8 mouse cellular contexts compared by ENCODE assay signal in genomic region chr10:81232580-81233225, GRCm38 (mm10). TPM values are rescaled to one million over a fixed set of nuclear protein-coding genes. Genes with fewer than 3 reads are reported as not detected.
DNase-seq lines count a peak whose midpoint lies in the region; ATAC-seq lines count a peak whose summit lies in the region.

TSS of gene Zfr2 (plus strand) at chr10:81233155.

- H3K4me1 ChIP-seq in hindbrain, embryonic 11.5 days (replicated peaks; ENCODE audit: control insufficient read depth, insufficient read depth, low read length), result peaks cover 3% of the 10 kb centered on the region; the same call in 1 of the 2 replicates

- peak; percentile 74 for ATAC-seq in hindbrain, embryonic 11.5 days (ENCODE audit: low FRiP score)

- peaks cover 13% of the 10 kb centered on the region for H3K27me3 ChIP-seq in hindbrain, embryonic 11.5 days (ENCODE audit: control insufficient read depth, insufficient read depth, low read length)

- H3K4me2 ChIP-seq in hindbrain, embryonic 11.5 days (replicated peaks; ENCODE audit: low read depth, low read length), result peak within 1 kb of the TSS; percentile 70

- no peaks in the 10 kb centered on the region for H3K36me3 ChIP-seq in hindbrain, embryonic 11.5 days (ENCODE audit: control insufficient read depth, insufficient read depth, low read length)

- H3K9me3 ChIP-seq in hindbrain, embryonic 11.5 days (ENCODE audit: control insufficient read depth, low read length), result no peaks in the 10 kb centered on the region

- 6% methylated on average over 29 of the region's 29 CpGs for WGBS in hindbrain, embryonic 11.5 days

- peak within 1 kb of the TSS; percentile 75 for H3K9ac ChIP-seq in hindbrain, embryonic 11.5 days (ENCODE audit: low read depth, low read length)

- H3K4me3 ChIP-seq in hindbrain, embryonic 11.5 days (ENCODE audit: low read depth, low read length), result peak within 1 kb of the TSS; percentile 77

- DNase-seq in Muller cell, postnatal 12 days (ENCODE audit: inconsistent ontology term), result peak; percentile 95
- DNase-seq in cerebellum, adult 9-11 months, result peak; percentile 96
- peak; percentile 91 to 97 for DNase-seq in frontal cortex, adult 2 months (ENCODE audit: extremely low spot score in 1 of 2, low spot score in 1 of 2)
- DNase-seq in hindbrain, embryonic 11.5 days (ENCODE audit: low spot score), result peak; percentile 86
- peak; percentile 90 to 95 for DNase-seq in layer of hippocampus, postnatal 10 days (ENCODE audit: low spot score in 2 of 2)
- peak; percentile 95 for DNase-seq in lung, postnatal 10 days
- DNase-seq in ovary, postnatal 36 days (ENCODE audit: low spot score), result peak; percentile 91
- DNase-seq in thymus, postnatal 25 days, result peak; percentile 93

- no peak within 1 kb of the TSS for H3K27ac ChIP-seq in hindbrain, embryonic 11.5 days (ENCODE audit: low read depth, low read length)

RNA-seq across cellular contexts. Expression of gene Zfr2, which starts in this region (rescaled TPM):
- polyA plus RNA-seq in frontal cortex, adult 2 months (2012; rRNA removed), result 89.1 and 95.9 TPM in 2 replicates
- 3.4 and 4.3 TPM in 2 replicates for polyA plus RNA-seq in hindbrain, embryonic 11.5 days (2014; fragmentation: Nextera tagmentation; extraction: Ambion mirVana)
- total RNA-seq in layer of hippocampus, postnatal 10 days (2021), result 10 to 100 TPM; 58.0 to 66.8 TPM

Comparison
In these comparisons a context has a peak if more than half of its experiments do, and no peak if none do; other contexts are left out.
1. RNA of gene Zfr2 (polyA plus RNA-seq): 89.1 to 95.9 TPM in frontal cortex, adult 2 months; 3.4 to 4.3 TPM in hindbrain, embryonic 11.5 days; every median in the first group is over 10 times any median in the second.
2. Peak in every context shown above with its lines, with median percentiles within 50 percentile points of each other: DNase-seq.